Mouse (Mus musculus): Measurements from ENCODE around the gene Tns3.

DNA sequence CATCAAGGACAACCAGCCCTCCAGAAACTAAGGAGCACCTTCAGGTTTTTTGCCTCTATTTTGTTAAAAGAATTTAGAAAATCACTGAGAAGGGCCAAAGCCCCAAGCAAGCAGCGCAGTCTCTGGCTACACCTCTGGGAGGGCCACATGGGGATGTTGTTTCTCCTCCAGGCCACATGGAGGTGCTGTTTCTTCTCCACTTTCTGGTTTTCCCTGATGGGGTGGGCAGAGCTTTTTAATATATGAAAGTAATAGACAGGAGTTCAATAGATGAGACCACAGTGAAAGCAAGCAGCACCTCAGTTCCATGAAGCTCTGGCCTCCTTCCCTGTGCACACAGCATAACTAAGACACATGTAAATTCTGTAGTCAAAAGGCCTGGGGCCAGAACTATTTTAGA is 118.5 kb downstream of the Tns3 start:
- TF ChIP-seq CTCF (IDR thresholded peaks at IDR 0.05; ENCODE audit: low read depth, low read length) (peak; percentile 56), POLR2A (IDR thresholded peaks at IDR 0.05; ENCODE audit: insufficient read depth, low read length) (no peak), EP300 (IDR thresholded peaks at IDR 0.05; ENCODE audit: insufficient read depth, low read depth, low read length) (no peak)
